Mouse (Mus musculus): ENCODE measurements at regions not wholly inside any gene's neighbourhood (a gene's known extent, or its start where the extent isn't known, plus 50 kb on each side); places are given as distances from the start of the nearest gene placed in this dataset.

GRCm38 (mm10) chr14:25301336-25302031, 157.5 kb upstream of the Zmiz1 start:
- TF ChIP-seq POLR2A (IDR thresholded peaks at IDR 0.05; ENCODE audit: low read depth, low read length) (no peak), CTCF (IDR thresholded peaks at IDR 0.05; ENCODE audit: extremely low read depth, insufficient read length, insufficient replicate concordance, low read depth, low read length) (no peak)
- Histone ChIP-seq H3K4me1 (ENCODE audit: control insufficient read depth, insufficient read depth, insufficient read length, low read length) (peaks cover 13% of the 10 kb centered on the region), H3K27me3 (ENCODE audit: control insufficient read depth, insufficient read depth, low read length) (no peaks in the 10 kb centered on the region), H3K36me3 (ENCODE audit: control insufficient read depth, insufficient read depth, low read length) (no peaks in the 10 kb centered on the region), H3K4me3 (ENCODE audit: low read depth, low read length) (no peak overlapping the region), H3K27ac (ENCODE audit: insufficient read depth, low read depth, low read length) (no peak overlapping the region)
- WGBS, result 25% methylated on average over 9 of the region's 9 CpGs

GRCm38 (mm10) chr14:25304391-25304851, 154.6 kb upstream of the Zmiz1 start:
- no peak overlapping the region for H3K4me3 ChIP-seq (ENCODE audit: low read depth, low read length)
- no peaks in the 10 kb centered on the region for H3K36me3 ChIP-seq (ENCODE audit: control insufficient read depth, insufficient read depth, low read length)
- H3K27me3 ChIP-seq (ENCODE audit: control insufficient read depth, insufficient read depth, low read length), result no peaks in the 10 kb centered on the region
- H3K27ac ChIP-seq (ENCODE audit: insufficient read depth, low read depth, low read length), result peak overlapping the region; percentile 64
- 74% methylated on average over 9 of the region's 9 CpGs for WGBS
- TF ChIP-seq POLR2A (IDR thresholded peaks at IDR 0.05; ENCODE audit: low read depth, low read length), result no peak
- H3K4me1 ChIP-seq (ENCODE audit: control insufficient read depth, insufficient read depth, insufficient read length, low read length), result peaks cover 37% of the 10 kb centered on the region

- Histone ChIP-seq H3K4me3 (ENCODE audit: low read depth, low read length) (no peak overlapping the region), H3K27ac (ENCODE audit: insufficient read depth, low read depth, low read length) (no peak overlapping the region), H3K27me3 (ENCODE audit: control insufficient read depth, insufficient read depth, low read length) (no peaks in the 10 kb centered on the region), H3K36me3 (ENCODE audit: control insufficient read depth, insufficient read depth, low read length) (no peaks in the 10 kb centered on the region), H3K4me1 (ENCODE audit: control insufficient read depth, insufficient read depth, insufficient read length, low read length) (peaks cover 45% of the 10 kb centered on the region)
- WGBS, result 68% methylated on average over 7 of the region's 7 CpGs
- TF ChIP-seq CTCF (IDR thresholded peaks at IDR 0.05; ENCODE audit: extremely low read depth, insufficient read length, insufficient replicate concordance, low read depth, low read length), result no peak
- TF ChIP-seq POLR2A (IDR thresholded peaks at IDR 0.05; ENCODE audit: low read depth, low read length), result no peak
These were observed 152.8 kb upstream of the Zmiz1 start for GRCm38 (mm10) chr14:25306166-25306565.

- Histone ChIP-seq H3K27ac (ENCODE audit: insufficient read depth, low read depth, low read length) (peak overlapping the region; percentile 86), H3K4me1 (ENCODE audit: control insufficient read depth, insufficient read depth, insufficient read length, low read length) (peaks cover 50% of the 10 kb centered on the region), H3K27me3 (ENCODE audit: control insufficient read depth, insufficient read depth, low read length) (no peaks in the 10 kb centered on the region), H3K36me3 (ENCODE audit: control insufficient read depth, insufficient read depth, low read length) (no peaks in the 10 kb centered on the region), H3K4me3 (ENCODE audit: low read depth, low read length) (no peak overlapping the region)
- 16% methylated on average over 3 of the region's 3 CpGs for WGBS
- TF ChIP-seq POLR2A (IDR thresholded peaks at IDR 0.05; ENCODE audit: low read depth, low read length) (no peak), CTCF (IDR thresholded peaks at IDR 0.05; ENCODE audit: extremely low read depth, insufficient read length, insufficient replicate concordance, low read depth, low read length) (no peak)
These were observed 151.9 kb upstream of the Zmiz1 start for GRCm38 (mm10) chr14:25306961-25307654.

GRCm38 (mm10) chr14:25308051-25308450, 150.9 kb upstream of the Zmiz1 start:
- H3K36me3 ChIP-seq (ENCODE audit: control insufficient read depth, insufficient read depth, low read length), result no peaks in the 10 kb centered on the region
- TF ChIP-seq CTCF (IDR thresholded peaks at IDR 0.05; ENCODE audit: extremely low read depth, insufficient read length, insufficient replicate concordance, low read depth, low read length) (no peak), POLR2A (IDR thresholded peaks at IDR 0.05; ENCODE audit: low read depth, low read length) (no peak)
- H3K27me3 ChIP-seq (ENCODE audit: control insufficient read depth, insufficient read depth, low read length), result no peaks in the 10 kb centered on the region
- H3K4me1 ChIP-seq (ENCODE audit: control insufficient read depth, insufficient read depth, insufficient read length, low read length), result peaks cover 57% of the 10 kb centered on the region
- H3K27ac ChIP-seq (ENCODE audit: insufficient read depth, low read depth, low read length), result peak overlapping the region; percentile 71
- H3K4me3 ChIP-seq (ENCODE audit: low read depth, low read length), result no peak overlapping the region
- 20% methylated on average over 3 of the region's 3 CpGs for WGBS

GRCm38 (mm10) chr14:25310671-25311151, 148.3 kb upstream of the Zmiz1 start:
- 46% methylated on average over 4 of the region's 4 CpGs for WGBS
- TF ChIP-seq POLR2A (IDR thresholded peaks at IDR 0.05; ENCODE audit: low read depth, low read length) (no peak), CTCF (IDR thresholded peaks at IDR 0.05; ENCODE audit: extremely low read depth, insufficient read length, insufficient replicate concordance, low read depth, low read length) (no peak)
- no peak overlapping the region for H3K4me3 ChIP-seq (ENCODE audit: low read depth, low read length)
- no peaks in the 10 kb centered on the region for H3K36me3 ChIP-seq (ENCODE audit: control insufficient read depth, insufficient read depth, low read length)
- H3K4me1 ChIP-seq (ENCODE audit: control insufficient read depth, insufficient read depth, insufficient read length, low read length), result peaks cover 55% of the 10 kb centered on the region
- peak overlapping the region; percentile 5; the same call in 1 of the 2 replicates for H3K27ac ChIP-seq (ENCODE audit: insufficient read depth, low read depth, low read length)
- no peaks in the 10 kb centered on the region for H3K27me3 ChIP-seq (ENCODE audit: control insufficient read depth, insufficient read depth, low read length)

GRCm38 (mm10) chr14:25311475-25311874, 147.5 kb upstream of the Zmiz1 start:
- Histone ChIP-seq H3K27me3 (ENCODE audit: control insufficient read depth, insufficient read depth, low read length) (no peaks in the 10 kb centered on the region), H3K4me3 (ENCODE audit: low read depth, low read length) (no peak overlapping the region), H3K4me1 (ENCODE audit: control insufficient read depth, insufficient read depth, insufficient read length, low read length) (peaks cover 54% of the 10 kb centered on the region), H3K27ac (ENCODE audit: insufficient read depth, low read depth, low read length) (no peak overlapping the region), H3K36me3 (ENCODE audit: control insufficient read depth, insufficient read depth, low read length) (no peaks in the 10 kb centered on the region)
- WGBS, result 58% methylated on average over 3 of the region's 3 CpGs
- TF ChIP-seq POLR2A (IDR thresholded peaks at IDR 0.05; ENCODE audit: low read depth, low read length) (no peak), CTCF (IDR thresholded peaks at IDR 0.05; ENCODE audit: extremely low read depth, insufficient read length, insufficient replicate concordance, low read depth, low read length) (no peak)

All from small intestine, adult 2 months (tissue).